Mouse (Mus musculus) E14TG2a.4 (cell line): Measurements from ENCODE around the gene P2rx7.

Source experiments
- CTCF ChIP-seq: conservative IDR thresholded peaks from 2 replicates; pipeline ENCODE4 v1.5.1; 2014; ENCODE audit warnings: low read length
- NANOG ChIP-seq: IDR thresholded peaks from 2 replicates; pipeline ENCODE4 v1.6.1; 2014; ENCODE audit warnings: borderline replicate concordance, low read length, mixed read lengths
- POU5F1 ChIP-seq: IDR thresholded peaks from 2 replicates; pipeline ENCODE4 v1.6.1; 2014; ENCODE audit warnings: low read length, borderline replicate concordance

DNA sequence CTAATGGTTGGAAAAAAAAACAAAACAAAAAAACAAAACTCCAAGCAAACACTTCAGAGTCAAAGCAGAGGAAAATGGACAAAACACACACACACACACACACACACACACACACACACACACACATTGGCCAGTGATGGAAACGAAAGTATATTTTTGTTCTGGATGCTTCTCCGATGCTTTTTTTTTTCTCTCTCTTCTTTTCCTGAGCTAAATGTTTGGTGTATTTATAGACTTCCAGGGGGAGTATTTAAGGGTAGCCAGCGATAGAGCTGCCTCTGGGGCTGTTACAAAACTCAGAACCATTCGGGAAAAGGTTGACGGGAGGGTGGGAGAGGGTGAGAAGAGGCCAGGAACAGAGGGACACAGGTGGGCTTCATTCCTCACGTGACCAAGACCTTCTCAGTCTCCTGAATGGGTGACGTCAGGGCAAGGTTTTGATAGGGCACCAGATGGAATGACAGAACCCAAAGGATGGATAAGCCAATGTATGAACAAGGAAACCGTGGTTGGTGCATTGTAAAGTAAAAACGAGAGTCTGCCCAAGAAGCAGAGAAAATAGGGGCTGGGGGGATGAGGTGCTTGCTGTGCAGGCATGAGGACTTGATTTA is 23.9 kb upstream of the P2rx7 start:
- TF ChIP-seq CTCF (no peak), NANOG (no peak), POU5F1 (no peak)
